Mouse (Mus musculus): Measurements from ENCODE around the gene Nrgn.

Gene Nrgn

GRCm38 (mm10) chr9:37552536-37553293 is at the start of gene Nrgn:
Nrgn (minus strand) TSS chr9:37552904.
- POLR2A ChIA-PET, result interaction anchor here in 1 of 4 experiments (1.0 to 1.2 kb wide), 3 partner anchors 10 to 61 kb away, joined by 3 to 4 read pairs (median 4); partner anchors contain the start of gene Spa17

GRCm38 (mm10) chr9:37600538-37601205 is 48.0 kb upstream of the Nrgn start:
- CTCF ChIA-PET, result interaction anchor here in 1 of 4 experiments (0.6 kb wide), 1 partner anchor 189 kb away, joined by 3 read pairs; no protein-coding TSS in a partner anchor

More at GRCm38 (mm10) chr9:37552536-37553293, at the start of gene Nrgn:
- CTCF ChIA-PET, result interaction anchor here in 1 of 4 experiments (0.5 kb wide), 1 partner anchor 64 kb away, joined by 7 read pairs; the partner anchor contains the start of gene Msantd2

GRCm38 (mm10) chr9:37598637-37599036 is 45.9 kb upstream of the Nrgn start:
- POLR2A ChIA-PET, result interaction anchor here in 1 of 4 experiments (0.6 to 0.8 kb wide), 2 partner anchors 146 to 658 kb away, joined by 3 to 5 read pairs; no protein-coding TSS in a partner anchor
- CTCF ChIA-PET, result no interaction called here

More at GRCm38 (mm10) chr9:37600538-37601205, 48.0 kb upstream of the Nrgn start:
- POLR2A ChIA-PET, result interaction anchor here in 1 of 4 experiments (0.5 kb wide), 1 partner anchor 20 kb away, joined by 6 read pairs; no protein-coding TSS in a partner anchor

GRCm38 (mm10) chr9:37595570-37595969 is 42.9 kb upstream of the Nrgn start:
- ChIA-PET POLR2A (no interaction called here), CTCF (interaction anchor here in 1 of 4 experiments (0.6 kb wide), 1 partner anchor 15 kb away, joined by 15 read pairs; no protein-coding TSS in a partner anchor)

- POLR2A ChIA-PET, result no interaction called here
- CTCF ChIA-PET, result no interaction called here
Observed at GRCm38 (mm10) chr9:37593690-37594089, 41.0 kb upstream of the Nrgn start.

GRCm38 (mm10) chr9:37592633-37593032 is 39.9 kb upstream of the Nrgn start:
- CTCF ChIA-PET, result interaction anchor here in 2 of 4 experiments (0.6 kb wide), 2 partner anchors 409 to 439 kb away, joined by 3 to 6 read pairs; no protein-coding TSS in a partner anchor
- POLR2A ChIA-PET, result interaction anchor here in 1 of 4 experiments (0.7 kb wide), 1 partner anchor 21 kb away, joined by 4 read pairs; the partner anchor contains the start of gene Spa17

- CTCF ChIA-PET, result no interaction called here
- POLR2A ChIA-PET, result no interaction called here
Observed at GRCm38 (mm10) chr9:37592025-37592424, 39.3 kb upstream of the Nrgn start.

- POLR2A ChIA-PET, result no interaction called here
- CTCF ChIA-PET, result no interaction called here
Observed at GRCm38 (mm10) chr9:37590381-37590780, 37.7 kb upstream of the Nrgn start.

GRCm38 (mm10) chr9:37586718-37587117 is 34.0 kb upstream of the Nrgn start:
- ChIA-PET CTCF (no interaction called here), POLR2A (interaction anchor here in 1 of 4 experiments (0.6 kb wide), 1 partner anchor 603 kb away, joined by 11 read pairs; no protein-coding TSS in a partner anchor)

- ChIA-PET POLR2A (no interaction called here), CTCF (no interaction called here)
Observed at GRCm38 (mm10) chr9:37583594-37583993, 30.9 kb upstream of the Nrgn start.

GRCm38 (mm10) chr9:37576436-37576930 is 23.8 kb upstream of the Nrgn start:
- ChIA-PET CTCF (no interaction called here), POLR2A (no interaction called here)

GRCm38 (mm10) chr9:37572204-37572876 is 19.6 kb upstream of the Nrgn start:
- ChIA-PET CTCF (no interaction called here), POLR2A (interaction anchor here in 1 of 4 experiments (0.7 kb wide), 1 partner anchor 28 kb away, joined by 16 read pairs; no protein-coding TSS in a partner anchor)

GRCm38 (mm10) chr9:37569231-37569835 is 16.6 kb upstream of the Nrgn start:
- ChIA-PET CTCF (no interaction called here), POLR2A (interaction anchor here in 1 of 4 experiments (0.6 kb wide), 1 partner anchor 84 kb away, joined by 3 read pairs; no protein-coding TSS in a partner anchor)

- POLR2A ChIA-PET, result interaction anchor here in 1 of 4 experiments (0.5 to 0.6 kb wide), 2 partner anchors 84 to 128 kb away, joined by 3 read pairs; no protein-coding TSS in a partner anchor
- CTCF ChIA-PET, result interaction anchor here in 1 of 4 experiments (0.6 kb wide), 1 partner anchor 116 kb away, joined by 3 read pairs; no protein-coding TSS in a partner anchor
Observed at GRCm38 (mm10) chr9:37568605-37569214, 16.0 kb upstream of the Nrgn start.

- ChIA-PET POLR2A (interaction anchor here in 1 of 4 experiments (0.5 kb wide), 1 partner anchor 129 kb away, joined by 3 read pairs; no protein-coding TSS in a partner anchor), CTCF (interaction anchor here in 1 of 4 experiments (0.6 kb wide), 1 partner anchor 116 kb away, joined by 3 read pairs; no protein-coding TSS in a partner anchor)
Observed at GRCm38 (mm10) chr9:37567892-37568604, 15.3 kb upstream of the Nrgn start.

- CTCF ChIA-PET, result no interaction called here
- POLR2A ChIA-PET, result no interaction called here
Observed at GRCm38 (mm10) chr9:37567454-37567853, 14.8 kb upstream of the Nrgn start.

- CTCF ChIA-PET, result no interaction called here
- POLR2A ChIA-PET, result no interaction called here
Observed at GRCm38 (mm10) chr9:37567019-37567418, 14.3 kb upstream of the Nrgn start.

Data from embryonic stem cell, embryonic (primary cell).